Mouse (Mus musculus) embryonic fibroblast, embryonic 13.5 days (primary cell): ENCODE data around the gene Cyfip2.

Experiments
- CTCF ChIP-seq: IDR thresholded peaks from 2 replicates; pipeline ENCODE4 v1.5.1; 2011; ENCODE audit warnings: mild to moderate bottlenecking, control low read depth, low read length, moderate library complexity, borderline replicate concordance; ENCODE audit not compliant: insufficient read depth
- POLR2A ChIP-seq: IDR thresholded peaks from 2 replicates; pipeline ENCODE4 v1.6.1; 2011; ENCODE audit warnings: low read depth, mild to moderate bottlenecking, control low read depth, low read length, moderate library complexity

GRCm38 (mm10) chr11:46248352-46248751 lies 64.3 kb downstream of the Cyfip2 start:
- TF ChIP-seq CTCF (no peak), POLR2A (no peak)
